20 mouse cellular contexts compared by ENCODE assay signal in genomic region chr1:91369408-91369807, GRCm38 (mm10). TPM values are rescaled to one million over a fixed set of nuclear protein-coding genes. Genes with fewer than 3 reads are reported as not detected.
DNase-seq lines count a peak whose midpoint lies in the region; ATAC-seq and TF ChIP-seq lines count a peak whose summit lies in the region.
"Had no signal": no experiment of that assay in that cellular context is flagged by ENCODE, and none has a peak within 500 bp of the region (broad histone marks: within the 10 kb centered on the region; RNA-seq: fewer than 3 reads in every experiment).

No protein-coding gene starts in this region.

- ATAC-seq in kidney, embryonic 15.5 days (replicated peaks; ENCODE audit: low FRiP score) = no peak
- ATAC-seq in intestine, embryonic 14.5 days (replicated peaks; ENCODE audit: low FRiP score, low TSS enrichment, low read depth) = peak; percentile 51
- no peak for ATAC-seq in liver, embryonic 12.5 days
- no peak for ATAC-seq in liver, postnatal 0 days
- ATAC-seq: forebrain, embryonic 15.5 days had no signal

- H3K9me3 ChIP-seq in kidney, embryonic 15.5 days (replicated peaks) = peaks cover 1% of the 10 kb centered on the region; the same call in 1 of the 2 replicates
- H3K9me3 ChIP-seq in intestine, embryonic 14.5 days (ENCODE audit: control insufficient read depth, low read length) = peaks cover 3% of the 10 kb centered on the region; the same call in 1 of the 2 replicates
- peaks cover 1% of the 10 kb centered on the region; the same call in 1 of the 2 replicates for H3K9me3 ChIP-seq in liver, embryonic 12.5 days (replicated peaks)
- H3K9me3 ChIP-seq in liver, postnatal 0 days (ENCODE audit: low read length) = no peaks in the 10 kb centered on the region
- H3K9me3 ChIP-seq: embryonic facial prominence, embryonic 10.5 days; forebrain, embryonic 15.5 days; heart, embryonic 10.5 days; hindbrain, embryonic 13.5 days had no signal

- H3K4me3 ChIP-seq in kidney, embryonic 15.5 days (replicated peaks) = no peak overlapping the region
- no peak overlapping the region for H3K4me3 ChIP-seq in intestine, embryonic 14.5 days (ENCODE audit: low read depth, low read length)
- no peak overlapping the region for H3K4me3 ChIP-seq in liver, embryonic 12.5 days
- no peak overlapping the region for H3K4me3 ChIP-seq in liver, postnatal 0 days (ENCODE audit: low read depth, low read length)
- H3K4me3 ChIP-seq: embryonic facial prominence, embryonic 10.5 days; forebrain, embryonic 15.5 days; heart, embryonic 10.5 days; hindbrain, embryonic 13.5 days had no signal

- no peak overlapping the region for H3K27ac ChIP-seq in kidney, embryonic 15.5 days
- peak overlapping the region; percentile 45; the same call in 1 of the 2 replicates for H3K27ac ChIP-seq in intestine, embryonic 14.5 days (ENCODE audit: low read depth)
- no peak overlapping the region for H3K27ac ChIP-seq in liver, embryonic 12.5 days
- H3K27ac ChIP-seq in liver, postnatal 0 days (ENCODE audit: low read depth) = no peak overlapping the region
- H3K27ac ChIP-seq: embryonic facial prominence, embryonic 10.5 days; forebrain, embryonic 15.5 days; heart, embryonic 10.5 days; hindbrain, embryonic 13.5 days had no signal

- no peak for TF ChIP-seq EP300 in liver, postnatal 0 days (IDR thresholded peaks at IDR 0.05; ENCODE audit: low read depth)

- no peak overlapping the region for H3K9ac ChIP-seq in kidney, embryonic 15.5 days
- no peak overlapping the region for H3K9ac ChIP-seq in intestine, embryonic 14.5 days (ENCODE audit: low read length)
- no peak overlapping the region for H3K9ac ChIP-seq in liver, embryonic 12.5 days
- H3K9ac ChIP-seq in liver, postnatal 0 days (replicated peaks) = no peak overlapping the region
- H3K9ac ChIP-seq: forebrain, embryonic 15.5 days; hindbrain, embryonic 13.5 days had no signal

- H3K36me3 ChIP-seq in kidney, embryonic 15.5 days = peaks cover 49% of the 10 kb centered on the region
- peaks cover 46% of the 10 kb centered on the region for H3K36me3 ChIP-seq in intestine, embryonic 14.5 days (ENCODE audit: control insufficient read depth, insufficient read depth, low read length)
- peaks cover 62% of the 10 kb centered on the region for H3K36me3 ChIP-seq in liver, embryonic 12.5 days
- peaks cover 41% of the 10 kb centered on the region for H3K36me3 ChIP-seq in liver, postnatal 0 days (replicated peaks; ENCODE audit: insufficient read depth, low read length)

- no peak for TF ChIP-seq CTCF in liver, postnatal 0 days (IDR thresholded peaks at IDR 0.05; ENCODE audit: low read depth)

- peak; percentile 10 for DNase-seq in kidney, adult 18-20 months
- no peak for DNase-seq in intestine, embryonic 14.5 days (ENCODE audit: low spot score)
- DNase-seq in large intestine, adult 2 months (ENCODE audit: low read depth, low spot score) = peak; percentile 75
- DNase-seq in adrenal gland, postnatal 14 days = no peak
- no peak for DNase-seq in liver, postnatal 0 days
- DNase-seq: cerebellum, adult 18-20 months; cerebellum, adult 9-11 months; gastrocnemius, postnatal 10 days; heart, adult 18-20 months; heart, postnatal 4 days had no signal

- peaks cover 18% of the 10 kb centered on the region for H3K4me1 ChIP-seq in kidney, embryonic 15.5 days
- peaks cover 7% of the 10 kb centered on the region for H3K4me1 ChIP-seq in intestine, embryonic 14.5 days (replicated peaks; ENCODE audit: control insufficient read depth, insufficient read depth, low read length)
- H3K4me1 ChIP-seq in liver, embryonic 12.5 days = peaks cover 54% of the 10 kb centered on the region
- peaks cover 28% of the 10 kb centered on the region for H3K4me1 ChIP-seq in liver, postnatal 0 days (ENCODE audit: insufficient read depth)

- H3K27me3 ChIP-seq in kidney, embryonic 15.5 days = no peaks in the 10 kb centered on the region
- H3K27me3 ChIP-seq in intestine, embryonic 14.5 days (replicated peaks; ENCODE audit: control insufficient read depth, insufficient read depth, low read length) = 0 out of 2 replicates have a peak, but pooled peaks cover 3% of the 10 kb centered on the region
- peaks cover 11% of the 10 kb centered on the region; the same call in 1 of the 2 replicates for H3K27me3 ChIP-seq in liver, embryonic 12.5 days (replicated peaks)
- H3K27me3 ChIP-seq in liver, postnatal 0 days (ENCODE audit: insufficient read depth, low read length) = 0 out of 2 replicates have a peak, but pooled peaks cover 3% of the 10 kb centered on the region
- H3K27me3 ChIP-seq: CH12.LX; forebrain, embryonic 15.5 days had no signal

- H3K4me2 ChIP-seq in kidney, embryonic 15.5 days = no peak overlapping the region
- H3K4me2 ChIP-seq in intestine, embryonic 14.5 days (ENCODE audit: low read length) = no peak overlapping the region
- no peak overlapping the region for H3K4me2 ChIP-seq in liver, embryonic 12.5 days
- H3K4me2 ChIP-seq in liver, postnatal 0 days (ENCODE audit: low read depth, low read length) = no peak overlapping the region
- H3K4me2 ChIP-seq: forebrain, embryonic 15.5 days; hindbrain, embryonic 13.5 days had no signal

- 69% methylated on average over 4 of the region's 4 CpGs for WGBS in kidney, embryonic 15.5 days
- 52% methylated on average over 4 of the region's 4 CpGs for WGBS in intestine, embryonic 14.5 days
- WGBS in large intestine, adult 2 months = 22% methylated on average over 4 of the region's 4 CpGs
- WGBS in liver, embryonic 12.5 days (ENCODE audit: insufficient replicate concordance) = 57% methylated on average over 4 of the region's 4 CpGs
- WGBS in liver, postnatal 0 days (ENCODE audit: insufficient replicate concordance) = 78% methylated on average over 4 of the region's 4 CpGs

RNA-seq across cellular contexts. Expression of gene Erfe, which starts 3.2 kb away (rescaled TPM):
- 1.9 and 2.0 TPM in 2 replicates for polyA plus RNA-seq in kidney, embryonic 15.5 days (2015; fragmentation: Nextera tagmentation; extraction: Ambion mirVana)
- polyA plus RNA-seq in intestine, embryonic 14.5 days (2014; fragmentation: Nextera tagmentation; extraction: Ambion mirVana) = 10.8 and 10.9 TPM in 2 replicates
- polyA plus RNA-seq in large intestine, adult 2 months (2012; rRNA removed) = 14.1 and 14.3 TPM in 2 replicates
- 7.3 and 9.1 TPM in 2 replicates for total RNA-seq in adrenal gland, postnatal 14 days (2021)
- 6.4 and 7.8 TPM in 2 replicates for polyA plus RNA-seq in liver, embryonic 12.5 days (2016; fragmentation: Nextera tagmentation; extraction: Ambion mirVana)
- polyA plus RNA-seq in liver, postnatal 0 days (2015; fragmentation: Nextera tagmentation; extraction: Ambion mirVana) = 0.95 and 1.3 TPM in 2 replicates
- total RNA-seq: heart, adult 18-20 months had no signal

RNA-seq across cellular contexts. Expression of gene Klhl30, which starts 18.6 kb away (rescaled TPM):
- polyA plus RNA-seq in kidney, embryonic 15.5 days (2015; fragmentation: Nextera tagmentation; extraction: Ambion mirVana) = 0.53 and 0.73 TPM in 2 replicates
- polyA plus RNA-seq in intestine, embryonic 14.5 days (2014; fragmentation: Nextera tagmentation; extraction: Ambion mirVana) = 0.44 and 0.85 TPM in 2 replicates
- polyA plus RNA-seq in large intestine, adult 2 months (2012; rRNA removed) = 2.3 and 2.5 TPM in 2 replicates
- total RNA-seq in adrenal gland, postnatal 14 days (2021) = 0.37 and 0.71 TPM in 2 replicates
- 0.11 TPM in 1 of 2 replicates, not detected in the other for polyA plus RNA-seq in liver, embryonic 12.5 days (2016; fragmentation: Nextera tagmentation; extraction: Ambion mirVana)
- 0.06 and 0.12 TPM in 2 replicates for polyA plus RNA-seq in liver, postnatal 0 days (2015; fragmentation: Nextera tagmentation; extraction: Ambion mirVana)
- polyA plus RNA-seq: forebrain, embryonic 15.5 days had no signal

RNA-seq across cellular contexts. Expression of gene Ilkap, which starts 29.2 kb away (rescaled TPM):
- polyA plus RNA-seq in kidney, embryonic 15.5 days (2015; fragmentation: Nextera tagmentation; extraction: Ambion mirVana) = 132 and 141 TPM in 2 replicates
- 135 and 147 TPM in 2 replicates for polyA plus RNA-seq in intestine, embryonic 14.5 days (2014; fragmentation: Nextera tagmentation; extraction: Ambion mirVana)
- 38.8 and 39.2 TPM in 2 replicates for polyA plus RNA-seq in large intestine, adult 2 months (2012; rRNA removed)
- 99.4 and 110 TPM in 2 replicates for total RNA-seq in adrenal gland, postnatal 14 days (2021)
- polyA plus RNA-seq in liver, embryonic 12.5 days (2016; fragmentation: Nextera tagmentation; extraction: Ambion mirVana) = 107 TPM in 2 replicates
- polyA plus RNA-seq in liver, postnatal 0 days (2015; fragmentation: Nextera tagmentation; extraction: Ambion mirVana) = 40.3 and 42.8 TPM in 2 replicates

RNA-seq across cellular contexts. Expression of gene Hes6, which starts 44.4 kb away (rescaled TPM):
- polyA plus RNA-seq in kidney, embryonic 15.5 days (2015; fragmentation: Nextera tagmentation; extraction: Ambion mirVana) = 67.4 and 70.0 TPM in 2 replicates
- polyA plus RNA-seq in intestine, embryonic 14.5 days (2014; fragmentation: Nextera tagmentation; extraction: Ambion mirVana) = 79.3 and 84.4 TPM in 2 replicates
- 67.3 and 69.0 TPM in 2 replicates for polyA plus RNA-seq in large intestine, adult 2 months (2012; rRNA removed)
- 182 and 223 TPM in 2 replicates for total RNA-seq in adrenal gland, postnatal 14 days (2021)
- polyA plus RNA-seq in liver, embryonic 12.5 days (2016; fragmentation: Nextera tagmentation; extraction: Ambion mirVana) = 31.9 and 32.4 TPM in 2 replicates
- 33.1 and 35.0 TPM in 2 replicates for polyA plus RNA-seq in liver, postnatal 0 days (2015; fragmentation: Nextera tagmentation; extraction: Ambion mirVana)

RNA-seq across cellular contexts. Expression of gene Espnl, which starts 47.5 kb away (rescaled TPM):
- 0.06 and 0.10 TPM in 2 replicates for polyA plus RNA-seq in kidney, embryonic 15.5 days (2015; fragmentation: Nextera tagmentation; extraction: Ambion mirVana)
- not detected in 2 replicates for polyA plus RNA-seq in intestine, embryonic 14.5 days (2014; fragmentation: Nextera tagmentation; extraction: Ambion mirVana)
- polyA plus RNA-seq in large intestine, adult 2 months (2012; rRNA removed) = 0.01 and 0.05 TPM in 2 replicates
- 0.08 TPM in 1 of 2 replicates, not detected in the other for total RNA-seq in adrenal gland, postnatal 14 days (2021)
- polyA plus RNA-seq in liver, embryonic 12.5 days (2016; fragmentation: Nextera tagmentation; extraction: Ambion mirVana) = 0.05 and 0.07 TPM in 2 replicates
- polyA plus RNA-seq in liver, postnatal 0 days (2015; fragmentation: Nextera tagmentation; extraction: Ambion mirVana) = 0.04 TPM in 1 of 2 replicates, not detected in the other
- total RNA-seq: adrenal gland, postnatal 25 days; heart, adult 18-20 months had no signal
- polyA plus RNA-seq: embryonic facial prominence, embryonic 14.5 days; heart, embryonic 14.5 days had no signal

Comparison
In these comparisons a context has a peak if more than half of its experiments do, and no peak if none do; other contexts are left out.
1. DNase-seq: peak in kidney, adult 18-20 months (single experiment) and large intestine, adult 2 months (single experiment); none in intestine, embryonic 14.5 days (single experiment), adrenal gland, postnatal 14 days (single experiment) and liver, postnatal 0 days (single experiment).